Mouse (Mus musculus): ENCODE data around the gene Myo18a. TPM values are rescaled to one million over a fixed set of nuclear protein-coding genes. Genes with fewer than 3 reads are reported as not detected.
A peak's percentile ranks its signal among the peaks of the same experiment; 100 is the strongest.

Myo18a gene
- polyA plus RNA-seq, 1 experiment from 2014 or later, result 28.4 TPM

- no peaks in the 10 kb centered on the region for H3K36me3 ChIP-seq
- ATAC-seq (ENCODE audit: insufficient number of reproducible peaks, insufficient read depth, low FRiP score, low TSS enrichment, low read depth), result no peak
- no peak overlapping the region for H3K27ac ChIP-seq
- no peak overlapping the region for H3K4me3 ChIP-seq
- no peak overlapping the region for H3K9ac ChIP-seq
- H3K4me2 ChIP-seq, result no peak overlapping the region
- no peaks in the 10 kb centered on the region for H3K27me3 ChIP-seq
- no peaks in the 10 kb centered on the region for H3K9me3 ChIP-seq
- H3K4me1 ChIP-seq, result no peaks in the 10 kb centered on the region
- 76% methylated on average over 5 of the region's 5 CpGs for WGBS
Measured at GRCm38 (mm10) chr11:77748996-77749395, 14.1 kb upstream of the Myo18a start.

GRCm38 (mm10) chr11:77752525-77752924, 10.5 kb upstream of the Myo18a start:
- no peak for ATAC-seq (ENCODE audit: insufficient number of reproducible peaks, insufficient read depth, low FRiP score, low TSS enrichment, low read depth)
- Histone ChIP-seq H3K9me3 (no peaks in the 10 kb centered on the region), H3K27me3 (no peaks in the 10 kb centered on the region), H3K9ac (no peak overlapping the region), H3K27ac (no peak overlapping the region), H3K4me1 (no peaks in the 10 kb centered on the region), H3K4me2 (no peak overlapping the region), H3K4me3 (no peak overlapping the region), H3K36me3 (no peaks in the 10 kb centered on the region)
- WGBS, result 82% methylated on average over 5 of the region's 5 CpGs

- Histone ChIP-seq H3K27me3 (no peaks in the 10 kb centered on the region), H3K4me2 (no peak overlapping the region), H3K4me1 (no peaks in the 10 kb centered on the region), H3K9me3 (no peaks in the 10 kb centered on the region), H3K9ac (no peak overlapping the region), H3K27ac (no peak overlapping the region), H3K4me3 (no peak overlapping the region), H3K36me3 (no peaks in the 10 kb centered on the region)
- 66% methylated on average over 3 of the region's 3 CpGs for WGBS
- no peak for ATAC-seq (ENCODE audit: insufficient number of reproducible peaks, insufficient read depth, low FRiP score, low TSS enrichment, low read depth)
Measured at GRCm38 (mm10) chr11:77753469-77753868, 9.6 kb upstream of the Myo18a start.

- Histone ChIP-seq H3K36me3 (no peaks in the 10 kb centered on the region), H3K4me3 (no peak overlapping the region), H3K4me2 (no peak overlapping the region), H3K4me1 (peaks cover 17% of the 10 kb centered on the region), H3K27ac (no peak overlapping the region), H3K9ac (no peak overlapping the region), H3K27me3 (no peaks in the 10 kb centered on the region; the same call in 1 of the 2 replicates), H3K9me3 (no peaks in the 10 kb centered on the region)
- no peak for ATAC-seq (ENCODE audit: insufficient number of reproducible peaks, insufficient read depth, low FRiP score, low TSS enrichment, low read depth)
- 79% methylated on average over 4 of the region's 4 CpGs for WGBS
Measured at GRCm38 (mm10) chr11:77760031-77760430, 3.0 kb upstream of the Myo18a start.

- Histone ChIP-seq H3K4me2 (peak overlapping the region; percentile 90), H3K9ac (peak overlapping the region; percentile 95), H3K27ac (peak overlapping the region; percentile 84), H3K9me3 (no peaks in the 10 kb centered on the region), H3K27me3 (peaks cover 7% of the 10 kb centered on the region; the same call in 1 of the 2 replicates), H3K4me3 (peak overlapping the region; percentile 91), H3K36me3 (no peaks in the 10 kb centered on the region), H3K4me1 (peaks cover 37% of the 10 kb centered on the region)
- peak; percentile 11; the same call in 1 of the 2 replicates for ATAC-seq (ENCODE audit: insufficient number of reproducible peaks, insufficient read depth, low FRiP score, low TSS enrichment, low read depth)
- WGBS, result 4% methylated on average over 26 of the region's 26 CpGs
Measured at GRCm38 (mm10) chr11:77763673-77764340, 761 bp downstream of the Myo18a start.

- Histone ChIP-seq H3K9me3 (no peaks in the 10 kb centered on the region), H3K4me3 (peak overlapping the region; percentile 91; the same call in 1 of the 2 replicates), H3K27me3 (peaks cover 7% of the 10 kb centered on the region; the same call in 1 of the 2 replicates), H3K27ac (peak overlapping the region; percentile 29; the same call in 1 of the 2 replicates), H3K36me3 (no peaks in the 10 kb centered on the region), H3K4me1 (peaks cover 37% of the 10 kb centered on the region), H3K9ac (no peak overlapping the region), H3K4me2 (peak overlapping the region; percentile 90)
- 51% methylated on average over 9 of the region's 9 CpGs for WGBS
- no peak for ATAC-seq (ENCODE audit: insufficient number of reproducible peaks, insufficient read depth, low FRiP score, low TSS enrichment, low read depth)
Measured at GRCm38 (mm10) chr11:77764694-77765458, 1.8 kb downstream of the Myo18a start.

GRCm38 (mm10) chr11:77765459-77765777, 2.4 kb downstream of the Myo18a start:
- ATAC-seq (ENCODE audit: insufficient number of reproducible peaks, insufficient read depth, low FRiP score, low TSS enrichment, low read depth), result no peak
- WGBS, result 44% methylated on average over 4 of the region's 4 CpGs
- H3K36me3 ChIP-seq, result no peaks in the 10 kb centered on the region
- peaks cover 7% of the 10 kb centered on the region; the same call in 1 of the 2 replicates for H3K27me3 ChIP-seq
- 0 out of 2 replicates have a peak overlapping the region, but pooled peaks have one; percentile 9 for H3K4me3 ChIP-seq
- no peak overlapping the region for H3K9ac ChIP-seq
- peak overlapping the region; percentile 90; the same call in 1 of the 2 replicates for H3K4me2 ChIP-seq
- no peaks in the 10 kb centered on the region for H3K9me3 ChIP-seq
- H3K27ac ChIP-seq, result peak overlapping the region; percentile 29; the same call in 1 of the 2 replicates
- peaks cover 37% of the 10 kb centered on the region for H3K4me1 ChIP-seq

- ATAC-seq (ENCODE audit: insufficient number of reproducible peaks, insufficient read depth, low FRiP score, low TSS enrichment, low read depth), result peak; percentile 33; the same call in 1 of the 2 replicates
- no peaks in the 10 kb centered on the region for H3K9me3 ChIP-seq
- 6% methylated on average over 34 of the region's 35 CpGs for WGBS
- H3K4me1 ChIP-seq, result peaks cover 37% of the 10 kb centered on the region
- H3K27me3 ChIP-seq, result peaks cover 7% of the 10 kb centered on the region; the same call in 1 of the 2 replicates
- H3K4me2 ChIP-seq, result peak overlapping the region; percentile 72
- H3K9ac ChIP-seq, result peak overlapping the region; percentile 67
- no peaks in the 10 kb centered on the region for H3K36me3 ChIP-seq
- peak overlapping the region; percentile 39 for H3K4me3 ChIP-seq
- H3K27ac ChIP-seq, result no peak overlapping the region
Measured at GRCm38 (mm10) chr11:77766351-77767001, 3.4 kb downstream of the Myo18a start.

- no peak overlapping the region for H3K4me3 ChIP-seq
- WGBS, result 85% methylated on average over 4 of the region's 4 CpGs
- H3K27me3 ChIP-seq, result 0 out of 2 replicates have a peak, but pooled peaks cover 7% of the 10 kb centered on the region
- H3K9ac ChIP-seq, result no peak overlapping the region
- H3K9me3 ChIP-seq, result no peaks in the 10 kb centered on the region
- H3K4me1 ChIP-seq, result peaks cover 30% of the 10 kb centered on the region
- no peak overlapping the region for H3K27ac ChIP-seq
- H3K36me3 ChIP-seq, result no peaks in the 10 kb centered on the region
- H3K4me2 ChIP-seq, result no peak overlapping the region
- ATAC-seq (ENCODE audit: insufficient number of reproducible peaks, insufficient read depth, low FRiP score, low TSS enrichment, low read depth), result no peak
Measured at GRCm38 (mm10) chr11:77769496-77769895, 6.5 kb downstream of the Myo18a start.

GRCm38 (mm10) chr11:77770346-77770745, 7.3 kb downstream of the Myo18a start:
- H3K4me1 ChIP-seq, result peaks cover 23% of the 10 kb centered on the region
- 82% methylated on average over 8 of the region's 8 CpGs for WGBS
- ATAC-seq (ENCODE audit: insufficient number of reproducible peaks, insufficient read depth, low FRiP score, low TSS enrichment, low read depth), result no peak

GRCm38 (mm10) chr11:77771879-77772713, 9.1 kb downstream of the Myo18a start:
- Histone ChIP-seq H3K4me2 (no peak overlapping the region), H3K27ac (0 out of 2 replicates have a peak overlapping the region, but pooled peaks have one; percentile 29), H3K9ac (no peak overlapping the region), H3K4me1 (peaks cover 15% of the 10 kb centered on the region), H3K9me3 (no peaks in the 10 kb centered on the region), H3K27me3 (no peaks in the 10 kb centered on the region), H3K4me3 (no peak overlapping the region), H3K36me3 (peaks cover under 1% of the 10 kb centered on the region; the same call in 1 of the 2 replicates)
- ATAC-seq (ENCODE audit: insufficient number of reproducible peaks, insufficient read depth, low FRiP score, low TSS enrichment, low read depth), result no peak
- 61% methylated on average over 8 of the region's 8 CpGs for WGBS

More at GRCm38 (mm10) chr11:77770346-77770745, 7.3 kb downstream of the Myo18a start:
- Histone ChIP-seq H3K9ac (no peak overlapping the region), H3K36me3 (no peaks in the 10 kb centered on the region), H3K4me3 (no peak overlapping the region), H3K9me3 (no peaks in the 10 kb centered on the region), H3K27ac (no peak overlapping the region), H3K4me2 (no peak overlapping the region), H3K27me3 (0 out of 2 replicates have a peak, but pooled peaks cover 5% of the 10 kb centered on the region)
